Mouse (Mus musculus): Measurements from ENCODE around the gene Nid2. TPM values are rescaled to one million over a fixed set of nuclear protein-coding genes. Genes with fewer than 3 reads are reported as not detected.

The Nid2 gene
- polyA plus RNA-seq, 1 experiment from 2014 or later = 106 TPM

- H3K36me3 ChIP-seq (ENCODE audit: control insufficient read depth, insufficient read depth, low read length) = no peaks in the 10 kb centered on the region
- H3K27ac ChIP-seq (replicated peaks in 1 of 2; ENCODE audit: control insufficient read depth in 1 of 2, insufficient read depth in 1 of 2, low read depth in 2 of 2, low read length in 2 of 2) = no peak overlapping the region
- H3K4me3 ChIP-seq (ENCODE audit: control insufficient read depth in 1 of 2, insufficient read depth in 1 of 2, low read depth in 1 of 2, low read length in 2 of 2) = no peak overlapping the region
- H3K9me3 ChIP-seq (ENCODE audit: control insufficient read depth, low read length) = no peaks in the 10 kb centered on the region
- peaks cover 4 to 29% of the 10 kb centered on the region in 2 experiments for H3K4me1 ChIP-seq (ENCODE audit: control insufficient read depth in 2 of 2, insufficient read depth in 2 of 2, low read length in 2 of 2)
- ATAC-seq (ENCODE audit: insufficient number of reproducible peaks, insufficient read depth, low FRiP score, low read depth) = no peak
- H3K4me2 ChIP-seq (ENCODE audit: low read length) = no peak overlapping the region
- 35% methylated on average over 2 of the region's 2 CpGs for WGBS
- H3K27me3 ChIP-seq (ENCODE audit: control insufficient read depth, insufficient read depth, low read length) = no peaks in the 10 kb centered on the region
- H3K9ac ChIP-seq (ENCODE audit: low read length) = no peak overlapping the region
Measured at GRCm38 (mm10) chr14:19746232-19746631, 4.8 kb upstream of the Nid2 start.

DNA sequence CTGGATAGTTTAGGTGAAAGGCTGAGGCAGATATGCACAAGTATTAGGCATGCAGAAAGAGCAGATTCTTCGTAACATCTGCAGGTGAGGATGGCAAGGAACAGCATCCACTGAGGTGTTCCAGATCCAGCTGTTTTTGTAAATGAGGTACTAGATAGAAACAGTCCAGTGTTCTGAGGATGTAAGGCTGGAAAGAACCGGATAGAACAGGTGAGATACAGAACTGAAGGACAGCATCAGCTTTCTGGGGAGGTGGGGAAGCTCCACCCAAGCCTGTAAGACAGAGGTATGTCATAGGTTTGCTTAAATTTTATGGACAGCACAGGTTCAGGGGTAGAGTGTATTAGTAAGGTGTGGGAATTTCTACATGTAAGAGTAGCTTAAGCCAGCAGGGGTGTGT is 4.3 kb upstream of the Nid2 start:
- Histone ChIP-seq H3K9ac (ENCODE audit: low read length) (no peak overlapping the region), H3K4me2 (ENCODE audit: low read length) (no peak overlapping the region), H3K27me3 (ENCODE audit: control insufficient read depth, insufficient read depth, low read length) (no peaks in the 10 kb centered on the region), H3K36me3 (ENCODE audit: control insufficient read depth, insufficient read depth, low read length) (no peaks in the 10 kb centered on the region), H3K4me1 (ENCODE audit: control insufficient read depth in 2 of 2, insufficient read depth in 2 of 2, low read length in 2 of 2) (peaks cover 4 to 29% of the 10 kb centered on the region in 2 experiments), H3K27ac (replicated peaks in 1 of 2; ENCODE audit: control insufficient read depth in 1 of 2, insufficient read depth in 1 of 2, low read depth in 2 of 2, low read length in 2 of 2) (no peak overlapping the region), H3K9me3 (ENCODE audit: control insufficient read depth, low read length) (no peaks in the 10 kb centered on the region), H3K4me3 (ENCODE audit: control insufficient read depth in 1 of 2, insufficient read depth in 1 of 2, low read depth in 1 of 2, low read length in 2 of 2) (no peak overlapping the region)
- ATAC-seq (ENCODE audit: insufficient number of reproducible peaks, insufficient read depth, low FRiP score, low read depth) = no peak
- 73% methylated on average over 2 of the region's 2 CpGs for WGBS

DNA sequence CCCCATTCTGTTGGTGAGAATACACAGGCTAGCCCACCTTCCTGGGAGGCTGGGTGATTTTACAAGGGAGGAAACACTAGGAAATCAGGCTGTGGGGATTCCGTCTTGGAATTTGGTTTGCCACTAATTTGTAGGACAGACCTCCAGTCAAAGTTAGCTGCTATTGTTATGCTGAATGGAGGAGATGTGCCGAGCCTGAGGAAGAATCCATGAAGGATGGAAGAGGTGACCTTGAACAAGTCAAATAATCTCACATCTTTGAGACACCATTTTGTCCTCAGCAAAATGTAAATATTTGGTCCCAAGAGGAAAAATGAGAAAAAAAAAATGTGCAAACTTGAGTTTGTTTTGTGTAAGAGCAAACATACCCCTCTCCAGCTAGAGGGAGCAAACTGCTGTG is 1.3 kb upstream of the Nid2 start:
- WGBS = 75% methylated on average over 2 of the region's 2 CpGs
- peaks cover 4 to 45% of the 10 kb centered on the region in 2 experiments for H3K4me1 ChIP-seq (ENCODE audit: control insufficient read depth in 2 of 2, insufficient read depth in 2 of 2, low read length in 2 of 2)
- H3K9me3 ChIP-seq (ENCODE audit: control insufficient read depth, low read length) = no peaks in the 10 kb centered on the region
- no peak overlapping the region for H3K9ac ChIP-seq (ENCODE audit: low read length)
- H3K27me3 ChIP-seq (ENCODE audit: control insufficient read depth, insufficient read depth, low read length) = no peaks in the 10 kb centered on the region
- H3K27ac ChIP-seq (replicated peaks in 1 of 2; ENCODE audit: control insufficient read depth in 1 of 2, insufficient read depth in 1 of 2, low read depth in 2 of 2, low read length in 2 of 2) = no peak overlapping the region
- H3K4me3 ChIP-seq (ENCODE audit: control insufficient read depth in 1 of 2, insufficient read depth in 1 of 2, low read depth in 1 of 2, low read length in 2 of 2) = no peak overlapping the region
- H3K4me2 ChIP-seq (ENCODE audit: low read length) = no peak overlapping the region
- ATAC-seq (ENCODE audit: insufficient number of reproducible peaks, insufficient read depth, low FRiP score, low read depth) = no peak
- peaks cover 6% of the 10 kb centered on the region; the same call in 1 of the 2 replicates for H3K36me3 ChIP-seq (ENCODE audit: control insufficient read depth, insufficient read depth, low read length)

GRCm38 (mm10) chr14:19750411-19751024 is 547 bp upstream of the Nid2 start:
- Histone ChIP-seq H3K4me2 (ENCODE audit: low read length) (peak overlapping the region; percentile 88), H3K27ac (replicated peaks in 1 of 2; ENCODE audit: control insufficient read depth in 1 of 2, insufficient read depth in 1 of 2, low read depth in 2 of 2, low read length in 2 of 2) (peak overlapping the region; percentile 63 to 80), H3K9me3 (ENCODE audit: control insufficient read depth, low read length) (no peaks in the 10 kb centered on the region), H3K4me3 (ENCODE audit: control insufficient read depth in 1 of 2, insufficient read depth in 1 of 2, low read depth in 1 of 2, low read length in 2 of 2) (peak overlapping the region; percentile 52 to 64), H3K4me1 (ENCODE audit: control insufficient read depth in 2 of 2, insufficient read depth in 2 of 2, low read length in 2 of 2) (peaks cover 4 to 44% of the 10 kb centered on the region in 2 experiments), H3K9ac (ENCODE audit: low read length) (peak overlapping the region; percentile 79), H3K36me3 (ENCODE audit: control insufficient read depth, insufficient read depth, low read length) (peaks cover 11% of the 10 kb centered on the region), H3K27me3 (ENCODE audit: control insufficient read depth, insufficient read depth, low read length) (no peaks in the 10 kb centered on the region)
- WGBS = 3% methylated on average over 26 of the region's 26 CpGs
- no peak; the same call in 1 of the 2 replicates for ATAC-seq (ENCODE audit: insufficient number of reproducible peaks, insufficient read depth, low FRiP score, low read depth)

- Histone ChIP-seq H3K27me3 (ENCODE audit: control insufficient read depth, insufficient read depth, low read length) (no peaks in the 10 kb centered on the region), H3K4me1 (ENCODE audit: control insufficient read depth in 2 of 2, insufficient read depth in 2 of 2, low read length in 2 of 2) (peaks cover 4 to 28% of the 10 kb centered on the region in 2 experiments), H3K9me3 (ENCODE audit: control insufficient read depth, low read length) (no peaks in the 10 kb centered on the region), H3K9ac (ENCODE audit: low read length) (peak overlapping the region; percentile 79), H3K36me3 (ENCODE audit: control insufficient read depth, insufficient read depth, low read length) (peaks cover 28% of the 10 kb centered on the region), H3K4me3 (ENCODE audit: control insufficient read depth in 1 of 2, insufficient read depth in 1 of 2, low read depth in 1 of 2, low read length in 2 of 2) (peak overlapping the region; percentile 64 to 80), H3K4me2 (ENCODE audit: low read length) (peak overlapping the region; percentile 88), H3K27ac (replicated peaks in 1 of 2; ENCODE audit: control insufficient read depth in 1 of 2, insufficient read depth in 1 of 2, low read depth in 2 of 2, low read length in 2 of 2) (peak overlapping the region in 1 of 2 experiments; percentile 80; a peak in 2 of 4 replicates)
- WGBS = 2% methylated on average over 21 of the region's 21 CpGs
- ATAC-seq (ENCODE audit: insufficient number of reproducible peaks, insufficient read depth, low FRiP score, low read depth) = no peak
Measured at GRCm38 (mm10) chr14:19752276-19752675, 1.2 kb downstream of the Nid2 start.

DNA sequence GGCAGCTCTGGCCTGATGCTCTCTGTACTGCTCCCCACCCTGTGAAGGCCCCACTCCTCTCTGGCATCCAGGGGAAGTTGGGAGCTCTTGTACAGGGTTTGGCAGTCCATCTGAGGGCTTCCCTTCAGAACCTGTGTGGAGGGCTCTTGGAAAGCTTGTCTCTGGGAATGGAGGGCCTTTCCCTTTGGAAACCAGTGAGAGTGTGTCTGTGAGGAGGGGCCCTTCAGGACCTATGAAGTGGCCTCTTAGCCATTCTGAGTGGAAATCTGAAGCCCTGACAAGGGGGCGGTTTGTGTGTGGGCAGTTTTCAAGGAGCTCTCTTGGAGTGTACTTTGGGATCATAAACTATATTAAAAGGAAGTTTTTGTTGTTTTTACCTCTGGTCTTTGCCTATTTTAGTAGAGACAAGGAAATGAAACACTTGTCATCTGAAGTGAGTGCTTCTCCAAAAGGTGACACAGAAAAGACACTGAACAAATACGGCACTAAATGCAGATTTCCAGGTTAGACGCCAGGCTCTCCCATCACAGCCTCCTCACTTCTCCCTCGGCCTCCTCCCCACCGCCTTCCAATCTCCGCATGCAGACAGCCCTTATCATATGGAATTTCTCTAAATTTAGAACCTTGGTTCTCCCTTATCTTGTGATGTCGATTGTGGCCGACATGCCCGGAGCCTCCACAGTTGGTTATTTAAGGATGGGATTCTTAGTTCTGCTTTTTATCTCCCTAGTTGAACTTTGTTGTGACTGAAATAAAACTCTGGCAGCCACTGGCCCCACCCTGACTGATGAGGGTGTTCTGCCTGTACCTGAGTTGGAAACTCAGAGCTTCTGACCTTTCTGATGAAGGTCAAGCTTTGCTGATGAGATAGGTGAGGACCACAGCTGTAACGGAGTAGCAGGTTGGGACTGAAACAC is 8.5 kb downstream of the Nid2 start:
- Histone ChIP-seq H3K36me3 (ENCODE audit: control insufficient read depth, insufficient read depth, low read length) (peaks cover 44% of the 10 kb centered on the region), H3K4me2 (ENCODE audit: low read length) (peak overlapping the region; percentile 38), H3K9ac (ENCODE audit: low read length) (no peak overlapping the region; the same call in 1 of the 2 replicates), H3K4me1 (ENCODE audit: control insufficient read depth in 2 of 2, insufficient read depth in 2 of 2, low read length in 2 of 2) (peaks cover 26 to 62% of the 10 kb centered on the region in 2 experiments), H3K27me3 (ENCODE audit: control insufficient read depth, insufficient read depth, low read length) (no peaks in the 10 kb centered on the region), H3K9me3 (ENCODE audit: control insufficient read depth, low read length) (no peaks in the 10 kb centered on the region), H3K27ac (replicated peaks in 1 of 2; ENCODE audit: control insufficient read depth in 1 of 2, insufficient read depth in 1 of 2, low read depth in 2 of 2, low read length in 2 of 2) (peak overlapping the region; percentile 83 to 85), H3K4me3 (ENCODE audit: control insufficient read depth in 1 of 2, insufficient read depth in 1 of 2, low read depth in 1 of 2, low read length in 2 of 2) (no peak overlapping the region)
- peak; percentile 43 for ATAC-seq (ENCODE audit: insufficient number of reproducible peaks, insufficient read depth, low FRiP score, low read depth)
- 7% methylated on average over 10 of the region's 10 CpGs for WGBS

- H3K4me2 ChIP-seq (ENCODE audit: low read length) = peak overlapping the region; percentile 31
- 19% methylated on average over 7 of the region's 7 CpGs for WGBS
- H3K4me3 ChIP-seq (ENCODE audit: control insufficient read depth in 1 of 2, insufficient read depth in 1 of 2, low read depth in 1 of 2, low read length in 2 of 2) = no peak overlapping the region
- H3K9me3 ChIP-seq (ENCODE audit: control insufficient read depth, low read length) = no peaks in the 10 kb centered on the region
- no peaks in the 10 kb centered on the region for H3K27me3 ChIP-seq (ENCODE audit: control insufficient read depth, insufficient read depth, low read length)
- H3K9ac ChIP-seq (ENCODE audit: low read length) = no peak overlapping the region
- peaks cover 49% of the 10 kb centered on the region for H3K36me3 ChIP-seq (ENCODE audit: control insufficient read depth, insufficient read depth, low read length)
- peaks cover 26 to 61% of the 10 kb centered on the region in 2 experiments for H3K4me1 ChIP-seq (ENCODE audit: control insufficient read depth in 2 of 2, insufficient read depth in 2 of 2, low read length in 2 of 2)
- peak overlapping the region; percentile 15 to 83; a peak in 2 of 4 replicates for H3K27ac ChIP-seq (replicated peaks in 1 of 2; ENCODE audit: control insufficient read depth in 1 of 2, insufficient read depth in 1 of 2, low read depth in 2 of 2, low read length in 2 of 2)
- ATAC-seq (ENCODE audit: insufficient number of reproducible peaks, insufficient read depth, low FRiP score, low read depth) = no peak
Measured at GRCm38 (mm10) chr14:19760721-19761120, 9.7 kb downstream of the Nid2 start.

Measured in heart, embryonic 14.5 days (tissue).